Mouse (Mus musculus): Measurements from ENCODE around the gene Sun1. TPM values are rescaled to one million over a fixed set of nuclear protein-coding genes. Genes with fewer than 3 reads are reported as not detected.

Gene Sun1
- polyA plus RNA-seq (2016; fragmentation: Nextera tagmentation; extraction: Ambion mirVana) = 53.1 and 59.3 TPM in 2 replicates

DNA sequence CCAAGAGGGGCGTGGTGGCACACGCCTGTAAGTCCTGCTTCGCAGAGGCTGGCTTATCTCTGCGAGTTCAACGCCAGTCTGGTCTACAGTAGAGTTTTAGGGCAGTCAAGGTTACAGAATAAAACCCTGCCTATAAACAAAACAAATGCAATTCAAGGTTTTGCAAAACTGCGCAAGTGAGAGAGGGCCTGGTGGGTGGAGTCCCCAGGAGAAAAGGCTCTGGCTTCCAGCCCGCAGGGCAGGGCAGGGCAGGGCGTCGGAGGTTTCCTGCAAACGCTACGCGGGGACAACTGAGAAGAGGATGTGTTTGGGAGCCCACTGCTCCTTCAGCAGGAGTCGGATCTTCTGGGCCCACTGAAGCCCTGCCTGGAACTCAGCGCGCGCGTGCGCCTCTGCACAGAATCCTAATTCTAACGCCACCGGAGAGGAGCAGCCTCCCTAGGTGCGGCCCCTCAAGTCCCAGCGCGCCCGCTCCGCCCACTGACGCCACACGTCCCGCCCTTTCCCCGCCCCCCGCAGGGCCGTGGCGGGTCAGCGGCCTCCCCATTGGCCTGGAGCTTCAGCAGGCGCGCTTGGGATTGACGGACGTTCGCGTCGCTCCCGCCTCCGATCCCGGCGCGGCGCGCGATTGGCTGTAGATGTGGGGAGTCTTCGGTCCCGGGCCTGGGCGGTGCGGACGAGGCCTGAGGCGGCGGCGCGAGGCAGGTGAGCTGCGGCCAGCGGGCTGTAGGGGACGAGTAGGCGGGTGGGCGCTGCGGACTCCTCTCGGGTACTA, at the start of gene Sun1:
TSS of gene Sun1 (plus strand) at position 643 of the 775 bp plus-strand sequence.
- H3K27me3 ChIP-seq = no peaks in the 10 kb centered on the region
- peak within 1 kb of the TSS; percentile 77 for H3K27ac ChIP-seq
- WGBS = under 1% methylated on average over 64 of the region's 64 CpGs
- peaks cover 25% of the 10 kb centered on the region for H3K4me1 ChIP-seq
- ATAC-seq (ENCODE audit: low FRiP score) = peak; percentile 100
- peak within 1 kb of the TSS; percentile 88 for H3K4me2 ChIP-seq
- no peaks in the 10 kb centered on the region for H3K36me3 ChIP-seq (replicated peaks)
- H3K4me3 ChIP-seq (replicated peaks) = peak within 1 kb of the TSS; percentile 93
- peak within 1 kb of the TSS; percentile 89 for H3K9ac ChIP-seq
- H3K9me3 ChIP-seq = no peaks in the 10 kb centered on the region

DNA sequence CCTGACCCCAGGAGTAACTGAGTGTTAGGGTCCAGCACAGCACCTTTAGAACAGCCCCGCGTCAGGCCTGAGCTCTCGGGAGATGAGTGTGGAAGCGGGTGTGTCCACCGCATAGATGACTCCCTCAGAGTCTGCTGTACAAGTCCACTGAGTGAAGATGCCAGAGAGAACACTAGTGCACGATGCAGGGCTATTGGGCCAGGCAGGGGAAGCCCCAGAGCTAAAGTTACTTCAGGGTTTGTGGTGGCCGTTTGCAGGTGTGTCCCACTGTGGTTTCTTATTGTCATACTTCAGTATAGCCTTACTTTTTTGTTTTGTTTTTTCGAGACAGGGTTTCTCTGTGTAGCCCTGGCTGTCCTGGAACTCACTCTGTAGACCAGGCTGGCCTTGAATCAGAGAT, 39.5 kb upstream of the Sun1 start:
- H3K27me3 ChIP-seq = no peaks in the 10 kb centered on the region
- no peak overlapping the region for H3K4me3 ChIP-seq (replicated peaks)
- no peak overlapping the region for H3K9ac ChIP-seq
- H3K4me1 ChIP-seq = no peaks in the 10 kb centered on the region
- WGBS = 89% methylated on average over 8 of the region's 8 CpGs
- no peak overlapping the region for H3K27ac ChIP-seq
- no peak overlapping the region for H3K4me2 ChIP-seq
- ATAC-seq (ENCODE audit: low FRiP score) = no peak
- H3K9me3 ChIP-seq = no peaks in the 10 kb centered on the region
- peaks cover 66% of the 10 kb centered on the region for H3K36me3 ChIP-seq (replicated peaks)

DNA sequence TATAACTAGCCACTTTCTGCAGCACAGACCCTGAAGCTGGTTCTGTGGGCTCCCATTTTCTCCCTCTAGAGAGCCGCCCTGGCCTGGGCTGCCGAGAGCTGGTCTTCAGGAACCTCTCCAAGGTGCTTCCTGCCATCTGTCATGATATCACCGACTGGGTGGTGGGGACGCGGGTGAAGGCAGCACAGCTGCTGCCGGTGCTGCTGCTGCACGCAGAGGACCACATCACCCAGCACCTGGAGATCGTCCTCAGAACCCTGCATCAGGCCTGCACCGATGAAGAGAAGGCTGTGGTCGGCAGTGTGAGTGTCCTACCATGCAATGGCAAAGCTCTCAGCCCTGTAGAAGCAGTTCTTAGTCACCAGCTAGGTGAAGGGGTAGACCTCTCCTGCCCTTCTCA, 38.8 kb upstream of the Sun1 start:
- H3K9me3 ChIP-seq = no peaks in the 10 kb centered on the region
- H3K4me2 ChIP-seq = no peak overlapping the region
- no peak overlapping the region for H3K4me3 ChIP-seq (replicated peaks)
- ATAC-seq (ENCODE audit: low FRiP score) = no peak
- H3K27ac ChIP-seq = no peak overlapping the region
- no peak overlapping the region for H3K9ac ChIP-seq
- WGBS = 91% methylated on average over 10 of the region's 10 CpGs
- H3K4me1 ChIP-seq = no peaks in the 10 kb centered on the region
- H3K27me3 ChIP-seq = no peaks in the 10 kb centered on the region
- H3K36me3 ChIP-seq (replicated peaks) = peaks cover 66% of the 10 kb centered on the region

DNA sequence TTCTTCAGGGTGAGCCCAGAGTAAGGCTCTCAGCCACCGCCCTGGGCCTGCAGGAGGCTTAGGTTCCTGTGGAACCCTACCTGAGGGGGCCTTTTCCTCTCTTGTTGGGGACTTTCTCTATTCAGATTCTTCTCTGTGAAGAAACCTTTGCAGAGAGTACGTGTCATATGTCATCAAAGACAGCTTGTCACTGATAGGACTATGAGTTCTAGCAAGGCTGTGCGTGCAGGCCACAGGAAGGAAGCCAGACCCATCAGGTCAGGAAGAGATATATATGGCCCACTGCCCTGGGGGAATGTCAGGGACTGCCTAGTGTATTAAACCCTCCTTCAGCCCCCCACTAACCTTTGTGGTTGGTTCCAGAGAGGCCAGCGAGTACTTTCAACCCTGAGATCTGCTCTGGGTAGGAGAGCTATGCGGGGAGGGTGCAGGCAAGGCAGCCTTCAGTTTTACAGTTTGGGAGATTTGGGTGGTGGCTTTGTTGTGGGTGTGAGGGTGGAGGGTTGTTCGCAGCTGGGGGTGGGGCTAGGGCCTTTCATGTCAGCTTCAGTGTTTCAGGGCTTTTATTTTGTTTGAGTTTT, 33.6 kb upstream of the Sun1 start:
- H3K36me3 ChIP-seq (replicated peaks) = peaks cover 87% of the 10 kb centered on the region
- H3K9me3 ChIP-seq = no peaks in the 10 kb centered on the region
- WGBS = 89% methylated on average over 6 of the region's 6 CpGs
- H3K27me3 ChIP-seq = no peaks in the 10 kb centered on the region
- no peaks in the 10 kb centered on the region for H3K4me1 ChIP-seq
- no peak overlapping the region for H3K9ac ChIP-seq
- no peak for ATAC-seq (ENCODE audit: low FRiP score)
- H3K4me3 ChIP-seq (replicated peaks) = no peak overlapping the region
- no peak overlapping the region for H3K4me2 ChIP-seq
- H3K27ac ChIP-seq = no peak overlapping the region

DNA sequence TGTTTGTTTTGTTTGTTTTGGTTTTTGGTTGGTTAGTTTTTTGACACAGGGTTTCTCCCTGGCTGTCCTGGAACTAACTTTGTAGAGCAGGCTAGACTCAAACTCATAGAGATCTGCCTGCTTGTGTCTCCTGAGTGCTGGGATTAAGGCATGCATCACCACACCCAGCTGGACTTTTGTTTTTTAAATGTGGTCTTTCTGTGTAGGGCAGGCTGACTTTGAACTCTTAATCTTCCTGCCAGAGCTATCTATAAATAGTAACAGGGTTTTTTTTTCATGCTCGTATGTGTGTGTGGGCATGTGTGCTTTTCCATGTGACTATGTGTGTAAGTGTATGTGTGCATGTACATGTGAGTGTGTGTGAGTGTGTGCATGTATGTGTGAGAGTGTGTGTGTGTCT, 32.9 kb upstream of the Sun1 start:
- H3K27ac ChIP-seq = no peak overlapping the region
- WGBS = 72% methylated on average over 1 of the region's 1 CpGs
- ATAC-seq (ENCODE audit: low FRiP score) = no peak
- H3K9me3 ChIP-seq = no peaks in the 10 kb centered on the region
- H3K27me3 ChIP-seq = no peaks in the 10 kb centered on the region
- H3K4me2 ChIP-seq = no peak overlapping the region
- no peak overlapping the region for H3K4me3 ChIP-seq (replicated peaks)
- no peak overlapping the region for H3K9ac ChIP-seq
- no peaks in the 10 kb centered on the region for H3K4me1 ChIP-seq
- peaks cover 87% of the 10 kb centered on the region for H3K36me3 ChIP-seq (replicated peaks)

DNA sequence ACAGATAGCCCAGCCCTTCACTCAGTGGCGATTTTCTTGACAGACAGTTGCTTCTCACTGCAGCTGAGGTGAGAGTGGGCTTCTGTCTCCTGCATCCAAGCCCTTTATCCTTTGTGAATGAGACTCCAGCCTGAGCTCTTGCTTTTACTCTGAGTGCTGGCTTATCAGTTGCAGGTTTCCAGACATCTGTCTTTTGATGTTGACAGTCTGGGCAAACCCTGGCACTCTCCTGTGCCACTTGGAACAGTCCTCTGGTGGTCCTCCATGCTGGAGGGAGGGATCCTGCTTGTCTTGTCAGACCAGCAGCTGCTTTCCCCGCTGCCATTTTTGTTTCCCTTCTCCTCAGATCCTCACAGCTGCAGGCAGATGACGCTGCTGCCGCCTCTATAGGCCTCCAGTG, 28.5 kb upstream of the Sun1 start:
- WGBS = 92% methylated on average over 4 of the region's 4 CpGs
- no peak overlapping the region for H3K27ac ChIP-seq
- no peak overlapping the region for H3K9ac ChIP-seq
- no peaks in the 10 kb centered on the region for H3K27me3 ChIP-seq
- no peak overlapping the region for H3K4me2 ChIP-seq
- H3K4me3 ChIP-seq (replicated peaks) = no peak overlapping the region
- H3K4me1 ChIP-seq = no peaks in the 10 kb centered on the region; the same call in 1 of the 2 replicates
- H3K36me3 ChIP-seq (replicated peaks) = peaks cover 76% of the 10 kb centered on the region
- H3K9me3 ChIP-seq = no peaks in the 10 kb centered on the region
- ATAC-seq (ENCODE audit: low FRiP score) = no peak

DNA sequence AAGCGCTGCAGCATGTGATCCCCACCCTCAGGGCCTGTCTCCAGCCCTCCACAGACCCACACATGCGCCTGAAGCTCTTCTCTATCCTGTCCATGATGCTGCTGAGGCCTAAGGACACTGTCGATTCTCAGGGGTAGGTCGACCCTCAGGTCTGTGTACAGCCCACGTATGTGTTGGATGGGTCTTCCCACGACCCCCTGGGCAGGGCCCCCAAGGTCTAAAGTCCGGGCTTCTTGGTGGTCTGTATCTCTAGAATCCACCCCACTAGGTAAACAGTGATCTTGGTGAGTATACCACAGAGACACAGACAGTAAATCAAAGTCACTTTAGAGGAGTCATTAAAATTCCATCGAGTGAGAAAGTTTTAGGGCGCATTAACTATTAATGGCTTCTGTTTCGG, 26.3 kb upstream of the Sun1 start:
- ATAC-seq (ENCODE audit: low FRiP score) = no peak
- no peak overlapping the region for H3K4me3 ChIP-seq (replicated peaks)
- WGBS = 71% methylated on average over 10 of the region's 10 CpGs
- no peaks in the 10 kb centered on the region for H3K9me3 ChIP-seq
- no peaks in the 10 kb centered on the region for H3K27me3 ChIP-seq
- H3K9ac ChIP-seq = no peak overlapping the region
- H3K27ac ChIP-seq = no peak overlapping the region
- no peak overlapping the region for H3K4me2 ChIP-seq
- no peaks in the 10 kb centered on the region; the same call in 1 of the 2 replicates for H3K4me1 ChIP-seq
- H3K36me3 ChIP-seq (replicated peaks) = peaks cover 72% of the 10 kb centered on the region

DNA sequence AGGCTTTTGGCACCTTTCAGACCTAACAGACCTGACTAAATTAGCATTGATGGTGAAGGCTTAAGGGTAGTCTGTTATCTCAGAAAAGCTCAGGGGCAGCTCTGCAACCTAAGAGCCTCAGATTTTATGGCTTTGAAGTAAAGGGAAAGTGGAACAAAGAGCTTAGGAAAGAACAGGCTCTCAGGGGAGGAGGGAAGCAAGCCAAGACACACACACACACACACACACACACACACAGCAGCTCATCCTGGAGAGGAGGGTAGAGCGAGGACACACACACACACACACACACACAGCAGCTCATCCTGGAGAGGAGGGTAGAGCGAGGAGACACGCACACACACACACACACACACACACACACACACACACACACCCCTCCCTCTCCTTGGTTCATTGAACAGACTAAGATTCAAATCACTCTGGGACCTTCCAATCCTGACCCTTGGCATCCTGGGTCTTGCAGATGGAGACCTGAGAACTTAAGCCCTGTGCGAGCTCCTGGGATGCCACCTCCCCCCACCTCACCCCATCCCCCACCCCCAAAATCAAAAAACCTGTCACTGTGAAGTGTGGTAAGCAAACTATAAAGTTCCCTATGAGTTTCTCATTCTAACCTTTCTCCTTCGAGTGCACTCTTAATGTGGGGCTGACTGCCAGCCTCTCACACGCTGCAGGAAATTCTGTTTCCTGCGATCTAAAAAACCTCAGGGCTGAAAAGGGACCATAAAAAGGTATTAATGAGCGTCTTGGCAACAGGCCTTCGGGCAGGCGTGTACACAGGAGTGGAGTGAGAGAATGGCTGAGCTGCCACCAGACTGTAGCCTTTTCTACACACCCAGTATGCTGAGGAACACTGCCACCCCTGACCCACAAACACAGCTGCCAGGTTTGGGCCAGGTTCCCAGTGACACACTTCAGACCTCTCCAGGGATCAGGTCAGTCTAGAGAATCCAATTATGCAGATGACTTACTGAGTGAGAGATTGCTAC, 25.6 kb upstream of the Sun1 start:
- no peak overlapping the region for H3K9ac ChIP-seq
- no peaks in the 10 kb centered on the region for H3K9me3 ChIP-seq
- no peak for ATAC-seq (ENCODE audit: low FRiP score)
- 71% methylated on average over 10 of the region's 10 CpGs for WGBS
- H3K27ac ChIP-seq = 0 out of 2 replicates have a peak overlapping the region, but pooled peaks have one; percentile 13
- H3K36me3 ChIP-seq (replicated peaks) = peaks cover 78% of the 10 kb centered on the region
- H3K4me1 ChIP-seq = no peaks in the 10 kb centered on the region; the same call in 1 of the 2 replicates
- no peak overlapping the region for H3K4me2 ChIP-seq
- no peaks in the 10 kb centered on the region for H3K27me3 ChIP-seq
- no peak overlapping the region for H3K4me3 ChIP-seq (replicated peaks)

DNA sequence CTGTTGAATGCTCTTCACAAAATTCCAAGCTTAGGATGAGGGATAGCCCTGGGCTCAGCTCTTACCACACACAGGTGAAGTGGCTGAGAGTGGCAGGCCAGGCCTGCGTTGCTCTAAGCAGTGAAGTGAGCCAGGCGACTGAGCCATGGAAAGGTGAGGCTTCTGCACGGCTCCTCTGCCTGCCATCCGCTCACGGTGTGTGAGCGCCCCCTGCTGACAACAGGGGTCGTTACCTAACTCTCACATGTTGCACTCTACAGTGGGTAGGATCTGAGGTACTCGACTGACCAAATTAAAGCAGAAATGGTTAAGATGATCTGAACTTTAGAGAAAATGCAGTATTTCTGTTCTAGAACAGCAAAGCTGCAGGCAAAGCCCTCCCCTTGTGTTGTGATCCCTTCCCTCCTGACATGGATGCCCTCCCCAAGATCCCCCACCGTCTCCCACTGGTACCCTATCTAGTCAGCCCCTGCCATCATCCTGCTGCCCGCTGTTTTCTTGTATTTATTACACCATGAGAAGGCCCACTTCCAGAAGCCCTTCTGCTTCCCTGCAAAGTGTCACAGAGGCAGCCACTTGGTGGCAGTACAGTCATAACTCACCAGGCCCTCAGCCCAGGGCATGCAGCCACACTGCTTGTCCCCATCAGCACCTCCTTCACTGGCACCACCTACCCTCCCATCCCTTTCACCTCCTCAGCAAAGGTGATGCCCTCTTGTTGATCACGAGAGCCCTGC, 21.4 kb upstream of the Sun1 start:
- Histone ChIP-seq H3K4me3 (replicated peaks) (no peak overlapping the region), H3K4me1 (no peaks in the 10 kb centered on the region; the same call in 1 of the 2 replicates), H3K27me3 (no peaks in the 10 kb centered on the region), H3K9me3 (no peaks in the 10 kb centered on the region), H3K36me3 (replicated peaks) (peaks cover 79% of the 10 kb centered on the region), H3K9ac (0 out of 2 replicates have a peak overlapping the region, but pooled peaks have one; percentile 17), H3K27ac (no peak overlapping the region), H3K4me2 (no peak overlapping the region)
- WGBS = 30% methylated on average over 11 of the region's 11 CpGs
- peak; percentile 70 for ATAC-seq (ENCODE audit: low FRiP score)

DNA sequence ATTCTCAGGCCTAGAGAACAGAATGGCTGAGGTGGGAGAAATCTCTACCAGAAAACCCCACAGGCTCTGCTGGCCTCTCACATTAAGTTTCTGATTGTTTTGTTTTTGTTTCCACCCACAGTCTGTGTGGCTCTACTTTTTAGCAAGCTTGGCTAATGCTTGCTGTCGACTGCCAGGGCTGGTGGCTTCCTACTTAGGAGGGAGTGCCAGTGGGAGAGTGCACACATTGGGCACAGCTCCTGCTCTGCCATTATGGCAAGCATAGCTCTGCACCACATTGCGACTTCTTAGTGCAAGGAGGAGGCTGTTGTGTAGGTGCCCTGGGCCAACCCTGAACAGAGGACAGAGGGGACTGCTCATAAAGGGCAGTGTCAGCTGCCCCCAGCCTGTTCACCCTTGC, 17.3 kb upstream of the Sun1 start:
- Histone ChIP-seq H3K4me3 (replicated peaks) (no peak overlapping the region), H3K9ac (no peak overlapping the region), H3K36me3 (replicated peaks) (peaks cover 84% of the 10 kb centered on the region), H3K27ac (no peak overlapping the region), H3K9me3 (no peaks in the 10 kb centered on the region), H3K4me1 (no peaks in the 10 kb centered on the region), H3K4me2 (no peak overlapping the region), H3K27me3 (no peaks in the 10 kb centered on the region)
- no peak for ATAC-seq (ENCODE audit: low FRiP score)
- 84% methylated on average over 2 of the region's 2 CpGs for WGBS

DNA sequence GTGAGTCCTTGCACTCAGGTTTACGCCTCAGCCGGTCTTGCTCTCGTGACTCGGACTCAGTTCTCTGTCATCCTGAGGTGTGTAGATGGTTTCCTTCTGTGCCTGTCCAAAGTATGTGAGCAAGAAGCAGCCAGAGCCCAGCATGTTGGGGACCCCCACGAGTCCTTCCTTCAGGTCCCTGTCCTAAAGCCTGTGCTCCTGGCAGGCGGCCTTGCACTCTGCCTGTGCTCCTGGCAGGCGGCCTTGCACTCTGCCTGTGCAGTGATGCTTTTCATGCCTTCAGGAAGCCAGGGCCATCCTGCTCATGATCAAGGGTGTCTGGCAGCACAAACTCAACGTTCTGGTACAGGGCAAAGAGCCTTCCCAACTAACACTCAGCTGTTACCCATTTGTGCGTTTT, 16.8 kb upstream of the Sun1 start:
- Histone ChIP-seq H3K4me3 (replicated peaks) (no peak overlapping the region), H3K9me3 (no peaks in the 10 kb centered on the region), H3K4me1 (no peaks in the 10 kb centered on the region), H3K36me3 (replicated peaks) (peaks cover 79% of the 10 kb centered on the region), H3K27me3 (no peaks in the 10 kb centered on the region), H3K9ac (no peak overlapping the region), H3K4me2 (no peak overlapping the region), H3K27ac (no peak overlapping the region)
- 93% methylated on average over 9 of the region's 9 CpGs for WGBS
- ATAC-seq (ENCODE audit: low FRiP score) = no peak
